Comparison of ENCODE assay signal across 28 mouse cellular contexts in the genomic region with DNA sequence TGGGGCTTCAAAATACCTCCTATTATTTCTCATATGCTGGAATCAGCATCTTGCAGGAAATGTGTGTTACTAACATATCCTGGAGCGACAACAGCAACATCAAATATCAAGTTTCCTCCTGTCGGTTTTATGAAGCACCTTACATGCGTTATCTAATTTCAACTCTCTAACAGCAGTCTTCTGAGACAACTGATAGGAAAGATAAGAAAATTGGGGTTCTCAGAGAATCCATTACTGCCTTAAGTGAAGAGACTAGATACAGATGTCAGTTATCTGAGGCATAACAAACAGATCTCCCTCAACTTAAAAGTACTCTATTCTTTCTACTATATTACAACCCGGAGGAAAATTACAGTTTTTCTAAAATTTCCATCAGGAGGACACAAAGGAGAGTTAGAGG.
DNase-seq lines count a peak whose midpoint lies in the region; ATAC-seq and TF ChIP-seq lines count a peak whose summit lies in the region.
"Had no signal": no experiment of that assay in that cellular context is flagged by ENCODE, and none has a peak within 500 bp of the region (broad histone marks: within the 10 kb centered on the region; RNA-seq: fewer than 3 reads in every experiment).

No protein-coding gene starts in this region.

- no peaks in the 10 kb centered on the region for H3K9me3 ChIP-seq in liver, embryonic 11.5 days (ENCODE audit: control insufficient read depth, low read length)
- H3K9me3 ChIP-seq in liver, embryonic 14.5 days (ENCODE audit: control insufficient read depth, low read length) = no peaks in the 10 kb centered on the region
- H3K9me3 ChIP-seq: heart, embryonic 12.5 days; heart, embryonic 15.5 days; hindbrain, embryonic 10.5 days; hindbrain, embryonic 13.5 days had no signal

- no peaks in the 10 kb centered on the region for H3K4me1 ChIP-seq in liver, embryonic 11.5 days (replicated peaks; ENCODE audit: control insufficient read depth, insufficient read depth, low read length)
- H3K4me1 ChIP-seq in liver, embryonic 14.5 days (replicated peaks; ENCODE audit: control insufficient read depth in 2 of 2, insufficient read depth in 2 of 2, low read length in 1 of 2) = peaks cover 14 to 22% of the 10 kb centered on the region in 2 experiments
- H3K4me1 ChIP-seq: heart, embryonic 12.5 days; heart, embryonic 15.5 days; hindbrain, embryonic 10.5 days; hindbrain, embryonic 13.5 days had no signal

- H3K36me3 ChIP-seq in liver, embryonic 11.5 days (ENCODE audit: control insufficient read depth, insufficient read depth, low read length) = no peaks in the 10 kb centered on the region
- H3K36me3 ChIP-seq in liver, embryonic 14.5 days (replicated peaks; ENCODE audit: control insufficient read depth, insufficient read depth, low read depth) = no peaks in the 10 kb centered on the region
- H3K36me3 ChIP-seq: heart, embryonic 12.5 days; heart, embryonic 15.5 days; hindbrain, embryonic 10.5 days; hindbrain, embryonic 13.5 days had no signal

- H3K27me3 ChIP-seq in liver, embryonic 11.5 days (replicated peaks; ENCODE audit: control insufficient read depth, insufficient read depth, low read length) = no peaks in the 10 kb centered on the region
- no peaks in the 10 kb centered on the region for H3K27me3 ChIP-seq in liver, embryonic 14.5 days (ENCODE audit: control insufficient read depth, insufficient read depth, low read length)
- H3K27me3 ChIP-seq: CH12.LX; heart, embryonic 12.5 days; heart, embryonic 15.5 days; hindbrain, embryonic 13.5 days had no signal

- no peak overlapping the region for H3K4me2 ChIP-seq in liver, embryonic 11.5 days
- H3K4me2 ChIP-seq in liver, embryonic 14.5 days (ENCODE audit: low read depth) = no peak overlapping the region
- H3K4me2 ChIP-seq: heart, embryonic 12.5 days; heart, embryonic 15.5 days; hindbrain, embryonic 13.5 days had no signal

- peak; percentile 63 for ATAC-seq in liver, embryonic 11.5 days (replicated peaks; ENCODE audit: low FRiP score)
- ATAC-seq in liver, embryonic 14.5 days (ENCODE audit: insufficient read depth) = peak; percentile 75
- peak; percentile 20; the same call in 1 of the 2 replicates for ATAC-seq in megakaryocyte progenitor cell, adult 5-6 weeks (replicated peaks; ENCODE audit: poor library complexity)
- ATAC-seq: activated CD4-positive, CD25-positive, alpha-beta regulatory T cell, adult 4 months; forebrain, embryonic 14.5 days; forebrain, postnatal 0 days; hindbrain, postnatal 0 days; inflammation-experienced regulatory T-cells, adult 6 months had no signal

- no peak overlapping the region for H3K27ac ChIP-seq in liver, embryonic 11.5 days (ENCODE audit: low read depth, low read length)
- no peak overlapping the region for H3K27ac ChIP-seq in liver, embryonic 14.5 days
- H3K27ac ChIP-seq: gastrocnemius, adult 2 months; heart, embryonic 15.5 days; hindbrain, embryonic 10.5 days; hindbrain, embryonic 13.5 days; hindbrain, postnatal 0 days had no signal

- no peak overlapping the region for H3K4me3 ChIP-seq in liver, embryonic 11.5 days (ENCODE audit: low read depth, low read length)
- H3K4me3 ChIP-seq in liver, embryonic 14.5 days (ENCODE audit: insufficient read depth in 1 of 2, low read depth in 2 of 2, low read length in 2 of 2) = no peak overlapping the region
- H3K4me3 ChIP-seq: gastrocnemius, adult 2 months; heart, embryonic 12.5 days; heart, embryonic 15.5 days; hindbrain, embryonic 10.5 days; hindbrain, embryonic 13.5 days had no signal

- WGBS in liver, embryonic 11.5 days = 63% methylated on average over 4 of the region's 4 CpGs
- WGBS in liver, embryonic 14.5 days (ENCODE audit: insufficient replicate concordance) = 38% methylated on average over 4 of the region's 4 CpGs

- peak; percentile 71 for TF ChIP-seq EP300 in liver, embryonic 14.5 days (IDR thresholded peaks at IDR 0.05; ENCODE audit: low read depth)

- no peak for DNase-seq in liver, embryonic 11.5 days (ENCODE audit: low spot score)
- DNase-seq in liver = no peak
- DNase-seq in c-Kit-positive CD71-positive TER-119-positive erythroid progenitor cells, embryonic 14.5 days (ENCODE audit: low spot score) = peak; percentile 29
- DNase-seq in liver, embryonic 14.5 days (ENCODE audit: low read depth in 3 of 3, low spot score in 3 of 3) = peak; percentile 22 to 26 (median 26)
- no peak for DNase-seq in kidney, postnatal 10 days
- no peak for DNase-seq in right cerebral cortex, postnatal 4 days
- no peak for DNase-seq in B cell, adult 2 months
- DNase-seq: adrenal gland, adult 8-10 months; adrenal gland, postnatal 25 days; cerebellum, adult 2 months; cerebellum, adult 9-11 months; cerebellum, postnatal 36 days; forebrain, postnatal 0 days; gastrocnemius, adult 2 months; gastrocnemius, postnatal 14 days; heart, adult 18-20 months; heart, postnatal 10 days; heart, postnatal 36 days had no signal

- H3K9ac ChIP-seq in liver, embryonic 11.5 days (ENCODE audit: low read depth, low read length) = no peak overlapping the region
- no peak overlapping the region for H3K9ac ChIP-seq in liver, embryonic 14.5 days (replicated peaks)
- H3K9ac ChIP-seq: forebrain, postnatal 0 days; heart, embryonic 12.5 days; heart, embryonic 15.5 days; hindbrain, embryonic 13.5 days had no signal

- no peak for TF ChIP-seq CTCF in liver, embryonic 14.5 days (IDR thresholded peaks at IDR 0.05; ENCODE audit: low read depth)

Comparison
In these comparisons a context has a peak if more than half of its experiments do, and no peak if none do; other contexts are left out.
1. DNase-seq: peak in c-Kit-positive CD71-positive TER-119-positive erythroid progenitor cells, embryonic 14.5 days (single experiment) and liver, embryonic 14.5 days (3 of 3); none in liver, embryonic 11.5 days (single experiment), liver (single experiment), kidney, postnatal 10 days (single experiment), right cerebral cortex, postnatal 4 days (single experiment) and B cell, adult 2 months (0 of 2).
2. ATAC-seq: peak in every context shown above with its lines; median percentile 75 in liver, embryonic 14.5 days; 63 in liver, embryonic 11.5 days; 20 in megakaryocyte progenitor cell, adult 5-6 weeks.